Mouse (Mus musculus): ENCODE data around the gene Agk. TPM values are rescaled to one million over a fixed set of nuclear protein-coding genes. Genes with fewer than 3 reads are reported as not detected.

The Agk gene
- 41.1 and 44.4 TPM in 2 replicates for polyA plus RNA-seq (2015; fragmentation: Nextera tagmentation; extraction: Ambion mirVana)

DNA sequence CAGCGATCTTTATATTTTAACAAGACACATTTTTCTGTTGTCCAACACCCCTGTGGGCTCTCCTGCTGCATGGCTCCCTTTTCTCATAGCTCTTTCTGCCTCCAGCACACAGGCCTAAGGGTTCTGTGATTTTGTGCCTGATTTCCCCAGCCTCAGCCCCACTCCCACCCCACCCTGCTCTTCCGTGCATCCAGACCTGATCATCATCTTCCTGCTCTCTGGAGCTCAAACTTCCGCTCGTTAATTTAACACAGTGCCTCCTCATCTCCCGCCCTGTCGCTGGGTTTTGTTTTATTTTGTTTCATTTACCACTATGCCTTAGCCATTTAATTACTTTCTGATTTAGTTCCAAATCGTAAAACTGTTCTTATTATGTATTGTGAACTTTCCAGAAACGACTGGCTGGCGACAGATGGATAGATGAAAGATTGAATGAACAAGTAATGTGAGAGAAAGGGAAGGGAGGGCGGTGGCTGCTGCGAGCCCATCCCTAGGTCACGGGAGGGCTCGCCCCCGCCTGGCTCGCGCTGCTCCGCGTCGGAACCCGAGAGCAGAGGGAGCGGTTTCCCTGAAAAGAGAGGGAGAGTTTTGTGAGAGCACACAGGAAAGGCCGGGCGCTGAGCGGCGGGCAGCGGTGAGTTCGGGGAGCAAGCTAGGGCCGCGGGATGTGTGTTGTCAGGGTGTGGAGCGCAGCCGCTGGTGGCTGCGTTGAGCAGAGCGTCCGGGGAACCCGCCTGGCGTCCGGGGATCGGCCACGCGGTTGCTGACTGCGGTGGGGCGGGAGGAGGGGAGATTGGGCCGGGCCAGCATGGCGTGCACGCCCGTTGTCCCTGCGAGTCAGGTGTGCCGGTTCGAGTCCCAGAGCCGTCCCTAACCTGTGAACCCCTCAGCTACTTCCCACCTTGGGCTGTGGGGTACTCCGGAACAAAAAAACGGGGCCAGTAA is at the start of gene Agk:
Gene Agk (plus strand): TSS at position 276 of the 945 bp plus-strand sequence.
- Histone ChIP-seq H3K4me2 (ENCODE audit: low read depth, low read length) (peak within 1 kb of the TSS; percentile 74), H3K9ac (ENCODE audit: low read length) (peak within 1 kb of the TSS; percentile 87), H3K9me3 (replicated peaks; ENCODE audit: control insufficient read depth, low read length) (no peaks in the 10 kb centered on the region), H3K27ac (ENCODE audit: low read length) (peak within 1 kb of the TSS; percentile 80), H3K4me1 (ENCODE audit: control insufficient read depth, insufficient read depth, low read length) (peaks cover 2% of the 10 kb centered on the region; the same call in 1 of the 2 replicates), H3K4me3 (ENCODE audit: low read length) (peak within 1 kb of the TSS; percentile 67), H3K36me3 (ENCODE audit: control insufficient read depth, insufficient read depth) (peaks cover 7% of the 10 kb centered on the region), H3K27me3 (ENCODE audit: control insufficient read depth, insufficient read depth, low read length) (no peaks in the 10 kb centered on the region)
- ATAC-seq (replicated peaks; ENCODE audit: extremely low read depth, insufficient read depth, low FRiP score), result peak; percentile 88
- WGBS, result 2% methylated on average over 52 of the region's 52 CpGs

DNA sequence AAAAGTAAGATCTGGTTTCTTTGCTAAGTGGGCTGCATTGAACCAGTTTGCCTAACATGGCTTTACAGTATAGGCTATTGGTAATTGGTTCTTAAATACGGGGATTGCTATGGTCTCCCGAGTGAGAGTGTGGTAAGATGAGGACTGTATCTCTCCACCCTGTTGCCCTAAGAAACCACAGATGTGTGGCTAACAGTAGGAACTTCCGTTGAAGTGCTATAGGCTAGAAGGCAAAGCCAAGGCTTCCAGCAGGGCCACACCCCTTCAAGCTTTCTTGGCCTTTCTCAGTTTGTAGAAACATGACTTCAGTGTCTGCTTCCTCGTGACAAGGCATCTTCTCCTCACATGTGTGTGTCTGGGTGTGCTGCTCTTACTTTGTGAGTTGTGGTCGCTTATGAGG is 24.3 kb upstream of the Agk start:
- Histone ChIP-seq H3K27ac (ENCODE audit: low read length) (no peak overlapping the region), H3K9me3 (replicated peaks; ENCODE audit: control insufficient read depth, low read length) (no peaks in the 10 kb centered on the region), H3K4me2 (ENCODE audit: low read depth, low read length) (no peak overlapping the region), H3K4me3 (ENCODE audit: low read length) (no peak overlapping the region), H3K9ac (ENCODE audit: low read length) (no peak overlapping the region), H3K4me1 (ENCODE audit: control insufficient read depth, insufficient read depth, low read length) (no peaks in the 10 kb centered on the region), H3K27me3 (ENCODE audit: control insufficient read depth, insufficient read depth, low read length) (no peaks in the 10 kb centered on the region), H3K36me3 (ENCODE audit: control insufficient read depth, insufficient read depth) (no peaks in the 10 kb centered on the region)
- 63% methylated on average over 5 of the region's 5 CpGs for WGBS
- ATAC-seq (replicated peaks; ENCODE audit: extremely low read depth, insufficient read depth, low FRiP score), result no peak

DNA sequence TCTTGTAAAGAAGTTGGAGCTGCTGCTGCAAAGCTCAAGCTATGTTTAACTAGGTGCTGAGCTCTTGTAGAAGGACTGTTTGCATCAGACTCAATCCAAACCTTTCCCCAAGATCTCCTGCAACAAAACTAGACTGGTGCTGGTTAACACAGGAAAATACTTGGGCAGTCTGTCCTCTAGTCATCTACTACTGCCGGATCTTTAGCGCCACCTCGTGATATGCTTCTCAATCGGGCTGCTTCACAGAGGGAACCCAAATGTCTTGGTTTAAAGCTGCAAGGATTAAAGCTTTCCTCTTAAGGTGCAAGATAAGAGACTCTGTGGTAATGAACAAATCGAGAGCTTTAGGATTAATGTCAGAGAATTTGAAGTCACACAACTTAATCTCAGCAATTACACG is 21.6 kb upstream of the Agk start:
- Histone ChIP-seq H3K27ac (ENCODE audit: low read length) (no peak overlapping the region), H3K4me2 (ENCODE audit: low read depth, low read length) (no peak overlapping the region), H3K4me1 (ENCODE audit: control insufficient read depth, insufficient read depth, low read length) (no peaks in the 10 kb centered on the region), H3K27me3 (ENCODE audit: control insufficient read depth, insufficient read depth, low read length) (no peaks in the 10 kb centered on the region), H3K4me3 (ENCODE audit: low read length) (no peak overlapping the region), H3K9ac (ENCODE audit: low read length) (no peak overlapping the region), H3K36me3 (ENCODE audit: control insufficient read depth, insufficient read depth) (no peaks in the 10 kb centered on the region), H3K9me3 (replicated peaks; ENCODE audit: control insufficient read depth, low read length) (no peaks in the 10 kb centered on the region)
- no peak for ATAC-seq (replicated peaks; ENCODE audit: extremely low read depth, insufficient read depth, low FRiP score)
- WGBS, result 11% methylated on average over 6 of the region's 6 CpGs

DNA sequence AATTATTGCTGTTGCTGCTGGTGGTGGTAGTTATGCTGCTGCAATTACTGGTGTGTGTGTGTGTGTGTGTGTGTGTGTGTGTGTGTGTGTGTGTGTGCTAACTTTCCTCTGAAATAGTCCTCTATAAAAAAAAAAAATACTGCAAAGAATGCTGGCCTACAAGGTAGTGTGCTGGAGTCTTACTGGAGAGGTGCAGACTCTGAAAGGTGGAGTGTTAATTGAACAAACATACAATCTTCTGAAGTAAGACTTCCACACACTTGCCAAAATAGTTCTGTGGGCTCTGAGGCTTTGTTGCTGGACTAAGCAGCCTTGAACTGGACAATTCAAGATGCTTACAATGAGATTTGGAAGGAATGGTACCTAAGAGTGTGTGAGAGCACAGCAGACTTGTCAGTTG is 20.0 kb upstream of the Agk start:
- Histone ChIP-seq H3K27me3 (ENCODE audit: control insufficient read depth, insufficient read depth, low read length) (no peaks in the 10 kb centered on the region), H3K4me2 (ENCODE audit: low read depth, low read length) (no peak overlapping the region), H3K36me3 (ENCODE audit: control insufficient read depth, insufficient read depth) (no peaks in the 10 kb centered on the region), H3K4me1 (ENCODE audit: control insufficient read depth, insufficient read depth, low read length) (no peaks in the 10 kb centered on the region), H3K9ac (ENCODE audit: low read length) (no peak overlapping the region), H3K9me3 (replicated peaks; ENCODE audit: control insufficient read depth, low read length) (no peaks in the 10 kb centered on the region), H3K27ac (ENCODE audit: low read length) (no peak overlapping the region), H3K4me3 (ENCODE audit: low read length) (no peak overlapping the region)
- no peak for ATAC-seq (replicated peaks; ENCODE audit: extremely low read depth, insufficient read depth, low FRiP score)

DNA sequence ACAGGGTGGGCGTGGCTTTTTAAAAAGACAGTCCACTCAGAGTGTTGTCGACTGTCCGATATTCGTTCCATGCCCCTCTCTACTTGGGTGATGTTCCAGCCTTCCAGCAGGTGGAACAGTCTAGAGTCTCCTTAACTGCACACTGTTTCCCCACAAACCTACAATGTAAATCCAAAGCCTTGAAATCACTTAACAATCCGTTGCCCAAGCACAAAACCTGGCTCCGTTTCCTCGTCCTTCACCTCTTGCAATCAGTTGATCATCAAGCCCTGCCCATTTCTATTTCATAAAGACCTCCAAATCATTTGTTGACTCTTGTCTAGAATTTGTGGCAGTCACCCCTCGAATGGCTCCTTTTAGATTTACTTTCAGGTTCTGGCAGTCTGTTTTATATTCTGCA is 1.4 kb downstream of the Agk start:
- ATAC-seq (replicated peaks; ENCODE audit: extremely low read depth, insufficient read depth, low FRiP score), result no peak
- no peaks in the 10 kb centered on the region for H3K27me3 ChIP-seq (ENCODE audit: control insufficient read depth, insufficient read depth, low read length)
- peaks cover 2% of the 10 kb centered on the region; the same call in 1 of the 2 replicates for H3K4me1 ChIP-seq (ENCODE audit: control insufficient read depth, insufficient read depth, low read length)
- no peak overlapping the region for H3K4me3 ChIP-seq (ENCODE audit: low read length)
- H3K9ac ChIP-seq (ENCODE audit: low read length), result no peak overlapping the region; the same call in 1 of the 2 replicates
- no peaks in the 10 kb centered on the region for H3K9me3 ChIP-seq (replicated peaks; ENCODE audit: control insufficient read depth, low read length)
- 86% methylated on average over 8 of the region's 8 CpGs for WGBS
- H3K4me2 ChIP-seq (ENCODE audit: low read depth, low read length), result peak overlapping the region; percentile 74; the same call in 1 of the 2 replicates
- H3K36me3 ChIP-seq (ENCODE audit: control insufficient read depth, insufficient read depth), result peaks cover 10% of the 10 kb centered on the region
- no peak overlapping the region for H3K27ac ChIP-seq (ENCODE audit: low read length)

DNA sequence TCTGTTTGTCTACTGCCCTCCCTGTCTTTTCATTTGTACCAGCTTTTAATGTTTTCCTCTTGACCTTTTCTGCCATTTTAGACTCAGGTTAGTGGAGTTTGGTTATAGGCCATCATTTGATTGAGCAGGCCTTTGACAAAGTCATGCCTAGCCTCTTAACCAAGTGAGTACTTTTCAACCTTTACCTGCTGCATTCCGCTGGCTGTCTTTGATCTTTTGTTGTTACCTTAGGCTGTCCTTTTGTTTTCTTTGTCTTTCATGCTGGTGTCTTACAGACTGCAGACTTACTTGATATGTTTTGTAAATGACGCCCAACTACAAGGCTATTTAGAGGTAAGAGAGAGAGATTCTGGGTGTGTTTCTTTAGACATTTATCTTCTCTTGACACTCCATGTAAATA is 8.5 kb downstream of the Agk start:
- 82% methylated on average over 2 of the region's 2 CpGs for WGBS
- H3K27ac ChIP-seq (ENCODE audit: low read length), result no peak overlapping the region
- peaks cover 37% of the 10 kb centered on the region for H3K36me3 ChIP-seq (ENCODE audit: control insufficient read depth, insufficient read depth)

DNA sequence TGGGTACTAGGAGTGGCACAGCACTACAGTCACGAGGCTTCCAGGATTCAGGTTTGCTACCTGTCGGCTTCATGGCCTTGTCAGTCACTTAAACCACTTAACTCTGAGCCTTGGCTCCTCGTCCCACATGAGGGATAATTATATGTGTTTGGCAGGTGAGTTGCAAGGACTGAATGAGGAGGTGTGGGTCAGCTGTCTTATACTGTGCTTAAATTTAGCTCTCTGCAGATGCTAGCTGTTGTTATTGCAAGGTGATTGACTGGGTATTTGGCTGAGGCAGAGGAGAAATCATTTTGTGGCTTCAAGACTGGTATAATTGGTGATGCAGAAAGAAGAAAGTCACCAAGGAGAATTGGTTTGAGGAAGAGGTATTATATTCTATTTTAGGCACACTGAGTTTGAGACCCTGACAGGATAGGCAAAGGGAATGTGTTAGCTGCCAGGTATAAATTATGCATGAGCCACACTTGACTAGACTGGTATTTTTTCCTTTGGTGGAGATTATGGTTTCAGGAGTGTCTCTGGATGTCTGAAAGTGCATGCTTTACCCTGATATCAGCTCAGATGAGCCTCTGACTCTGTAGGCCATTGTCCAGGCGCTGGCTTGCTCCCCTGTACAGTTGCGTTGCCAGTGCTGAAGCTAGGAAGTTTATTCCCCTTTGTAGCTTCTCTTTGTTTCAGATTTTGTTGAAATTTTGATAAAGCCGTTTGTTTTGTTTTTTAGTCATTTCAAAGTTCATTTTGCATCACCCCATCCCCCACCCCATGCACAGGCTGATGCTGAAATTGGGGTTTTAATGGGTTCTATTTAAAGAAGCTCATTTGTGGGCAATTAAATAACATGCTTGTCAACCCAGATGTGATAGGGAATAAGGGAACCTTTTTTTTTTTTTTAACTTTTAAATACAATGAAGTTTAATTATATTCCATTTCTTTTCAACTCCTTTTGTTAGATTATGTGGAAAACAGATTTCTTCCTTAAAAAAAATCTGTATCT is 12.1 kb downstream of the Agk start:
- Histone ChIP-seq H3K4me1 (ENCODE audit: control insufficient read depth, insufficient read depth, low read length) (no peaks in the 10 kb centered on the region), H3K4me3 (ENCODE audit: low read length) (no peak overlapping the region), H3K36me3 (ENCODE audit: control insufficient read depth, insufficient read depth) (peaks cover 27% of the 10 kb centered on the region), H3K4me2 (ENCODE audit: low read depth, low read length) (no peak overlapping the region), H3K27ac (ENCODE audit: low read length) (no peak overlapping the region), H3K9me3 (replicated peaks; ENCODE audit: control insufficient read depth, low read length) (no peaks in the 10 kb centered on the region), H3K27me3 (ENCODE audit: control insufficient read depth, insufficient read depth, low read length) (no peaks in the 10 kb centered on the region), H3K9ac (ENCODE audit: low read length) (no peak overlapping the region)
- no peak for ATAC-seq (replicated peaks; ENCODE audit: extremely low read depth, insufficient read depth, low FRiP score)
- WGBS, result 84% methylated on average over 6 of the region's 6 CpGs

More for the DNA sequence above, 8.5 kb downstream of the Agk start:
- no peak overlapping the region for H3K9ac ChIP-seq (ENCODE audit: low read length)
- H3K4me3 ChIP-seq (ENCODE audit: low read length), result no peak overlapping the region
- no peaks in the 10 kb centered on the region for H3K9me3 ChIP-seq (replicated peaks; ENCODE audit: control insufficient read depth, low read length)
- no peaks in the 10 kb centered on the region for H3K4me1 ChIP-seq (ENCODE audit: control insufficient read depth, insufficient read depth, low read length)
- H3K27me3 ChIP-seq (ENCODE audit: control insufficient read depth, insufficient read depth, low read length), result no peaks in the 10 kb centered on the region
- no peak for ATAC-seq (replicated peaks; ENCODE audit: extremely low read depth, insufficient read depth, low FRiP score)
- H3K4me2 ChIP-seq (ENCODE audit: low read depth, low read length), result no peak overlapping the region

DNA sequence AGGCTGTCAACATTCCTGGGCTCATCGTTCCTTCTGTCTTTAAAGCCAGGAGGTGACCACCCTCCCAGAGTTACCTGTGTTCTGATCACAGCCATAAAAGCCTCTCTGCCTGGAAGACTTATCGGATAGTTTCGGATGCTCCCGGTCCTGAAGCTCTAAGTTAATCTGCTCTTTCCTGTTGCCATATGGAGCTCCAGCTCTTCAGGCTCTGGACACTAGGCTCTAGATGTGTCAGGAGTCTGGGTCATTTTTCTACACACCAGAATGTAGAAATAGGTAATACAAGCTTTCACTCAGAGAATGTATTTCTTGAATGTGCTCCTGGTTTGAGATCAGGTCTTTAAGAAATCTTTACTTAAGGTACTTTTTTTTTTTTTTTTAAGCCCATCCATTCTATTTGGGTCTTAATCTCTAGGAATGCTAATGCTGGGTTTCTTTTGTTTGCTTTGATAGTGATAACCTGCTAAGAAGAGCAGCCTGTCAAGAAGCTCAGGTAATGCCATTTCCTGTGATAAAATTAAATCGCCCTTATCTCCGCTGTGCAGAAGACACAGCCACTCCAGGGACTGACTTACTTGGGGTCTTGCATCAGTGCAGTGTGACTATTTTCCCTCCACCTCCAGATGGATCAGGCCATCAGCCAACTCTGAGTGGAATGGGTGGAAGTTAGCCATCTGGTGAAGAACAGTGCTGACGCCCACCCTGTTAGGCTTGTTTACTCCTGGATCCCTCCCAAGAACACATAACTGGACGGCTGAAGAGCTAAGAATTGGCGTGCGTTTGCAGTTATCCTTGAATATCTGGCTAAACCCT is 22.2 kb downstream of the Agk start:
- H3K4me2 ChIP-seq (ENCODE audit: low read depth, low read length), result no peak overlapping the region
- H3K9ac ChIP-seq (ENCODE audit: low read length), result no peak overlapping the region
- H3K36me3 ChIP-seq (ENCODE audit: control insufficient read depth, insufficient read depth), result peaks cover 3% of the 10 kb centered on the region
- 46% methylated on average over 10 of the region's 10 CpGs for WGBS
- no peak overlapping the region for H3K27ac ChIP-seq (ENCODE audit: low read length)
- peak; percentile 67; the same call in 1 of the 2 replicates for ATAC-seq (replicated peaks; ENCODE audit: extremely low read depth, insufficient read depth, low FRiP score)
- no peak overlapping the region for H3K4me3 ChIP-seq (ENCODE audit: low read length)
- no peaks in the 10 kb centered on the region for H3K4me1 ChIP-seq (ENCODE audit: control insufficient read depth, insufficient read depth, low read length)
- no peaks in the 10 kb centered on the region for H3K27me3 ChIP-seq (ENCODE audit: control insufficient read depth, insufficient read depth, low read length)
- H3K9me3 ChIP-seq (replicated peaks; ENCODE audit: control insufficient read depth, low read length), result no peaks in the 10 kb centered on the region

Measured in heart, embryonic 16.5 days (tissue).